Mouse (Mus musculus): ENCODE data around the gene Ntn1. TPM values are rescaled to one million over a fixed set of nuclear protein-coding genes. Genes with fewer than 3 reads are reported as not detected.

The Ntn1 gene
- polyA plus RNA-seq, 1 experiment from 2014 or later: 24.8 TPM

DNA sequence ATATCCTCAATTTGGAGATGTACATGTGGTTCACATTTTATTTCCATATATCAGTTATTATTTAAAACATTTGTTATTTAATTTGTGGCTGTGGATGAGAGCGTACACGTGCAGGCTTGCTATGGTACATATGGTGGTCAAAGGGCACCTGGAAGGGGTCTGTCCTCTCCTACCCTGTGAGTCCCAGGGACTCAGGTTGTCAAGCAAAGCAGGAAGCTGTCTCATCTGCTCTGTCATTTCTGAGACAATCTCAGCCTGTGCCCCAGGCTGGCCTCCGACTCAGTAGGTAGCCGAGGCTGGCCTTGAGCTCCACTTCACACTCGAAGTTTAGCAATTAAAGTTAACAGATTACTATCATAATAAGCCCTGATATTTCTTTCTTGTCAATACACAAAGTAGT, 32.9 kb upstream of the Ntn1 start:
- H3K9ac ChIP-seq: no peak overlapping the region
- WGBS: 84% methylated on average over 5 of the region's 5 CpGs
- H3K27ac ChIP-seq (replicated peaks): no peak overlapping the region

DNA sequence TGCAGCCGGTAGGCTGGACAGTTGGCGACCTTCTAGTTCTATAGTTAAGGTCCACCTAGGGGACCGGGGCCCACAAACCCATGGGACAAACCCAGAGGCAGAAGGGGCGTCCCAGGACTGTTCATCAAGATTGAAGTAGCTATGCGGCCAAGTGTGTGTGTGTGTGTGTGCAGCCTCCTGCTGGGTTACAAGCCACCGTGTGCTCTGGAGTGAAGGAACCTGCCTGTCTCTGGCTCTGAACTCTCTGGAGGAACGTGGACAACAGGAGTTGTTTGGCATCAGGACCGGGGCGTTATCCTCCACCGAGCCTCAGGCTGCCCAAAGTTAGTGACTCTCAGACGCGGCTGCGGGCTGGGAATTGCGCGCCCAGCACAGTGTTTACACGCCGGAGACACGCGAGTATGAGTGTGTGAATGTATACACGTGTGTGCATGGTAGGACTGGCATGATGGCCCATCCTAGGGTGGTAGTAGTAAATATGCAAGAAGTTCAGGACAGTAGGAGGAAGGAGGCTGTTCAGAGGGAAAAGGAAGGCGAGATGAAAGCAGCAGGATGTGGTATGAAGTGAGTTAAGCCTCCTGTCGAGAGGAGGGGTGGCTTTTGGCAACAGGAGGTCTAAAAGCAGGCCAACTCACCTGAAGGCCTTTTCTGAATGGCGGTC, 31.9 kb upstream of the Ntn1 start:
- Histone ChIP-seq H3K9ac (no peak overlapping the region), H3K9me3 (no peaks in the 10 kb centered on the region), H3K4me3 (peak overlapping the region; percentile 39), H3K27me3 (peaks cover 4% of the 10 kb centered on the region; the same call in 1 of the 2 replicates), H3K4me1 (replicated peaks) (peaks cover 6% of the 10 kb centered on the region; the same call in 1 of the 2 replicates), H3K4me2 (peak overlapping the region; percentile 58), H3K36me3 (no peaks in the 10 kb centered on the region), H3K27ac (replicated peaks) (no peak overlapping the region)
- no peak; the same call in 1 of the 2 replicates for ATAC-seq (ENCODE audit: low FRiP score, low read depth)
- 31% methylated on average over 23 of the region's 23 CpGs for WGBS

More for the DNA sequence above, 32.9 kb upstream of the Ntn1 start:
- Histone ChIP-seq H3K4me1 (replicated peaks) (peaks cover 6% of the 10 kb centered on the region; the same call in 1 of the 2 replicates), H3K36me3 (no peaks in the 10 kb centered on the region), H3K27me3 (peaks cover 4% of the 10 kb centered on the region; the same call in 1 of the 2 replicates), H3K4me3 (no peak overlapping the region), H3K4me2 (no peak overlapping the region), H3K9me3 (no peaks in the 10 kb centered on the region)
- no peak for ATAC-seq (ENCODE audit: low FRiP score, low read depth)

GRCm38 (mm10) chr11:68431699-68432360, 31.2 kb upstream of the Ntn1 start, which contains the start of gene Pik3r5:
Gene Pik3r5 (plus strand): TSS chr11:68432121.
- H3K27me3 ChIP-seq: peaks cover 4% of the 10 kb centered on the region; the same call in 1 of the 2 replicates
- no peak within 1 kb of the TSS for H3K27ac ChIP-seq (replicated peaks)
- 10% methylated on average over 35 of the region's 35 CpGs for WGBS
- peak; percentile 84 for ATAC-seq (ENCODE audit: low FRiP score, low read depth)
- peak within 1 kb of the TSS; percentile 23; the same call in 1 of the 2 replicates for H3K9ac ChIP-seq
- peak within 1 kb of the TSS; percentile 39 for H3K4me3 ChIP-seq
- peak within 1 kb of the TSS; percentile 58 for H3K4me2 ChIP-seq
- H3K4me1 ChIP-seq (replicated peaks): peaks cover 6% of the 10 kb centered on the region; the same call in 1 of the 2 replicates
- H3K9me3 ChIP-seq: no peaks in the 10 kb centered on the region
- H3K36me3 ChIP-seq: no peaks in the 10 kb centered on the region

- H3K36me3 ChIP-seq: no peaks in the 10 kb centered on the region
- WGBS: 71% methylated on average over 5 of the region's 5 CpGs
- no peak for ATAC-seq (ENCODE audit: low FRiP score, low read depth)
Measured at GRCm38 (mm10) chr11:68430662-68431061, 30.0 kb upstream of the Ntn1 start.

DNA sequence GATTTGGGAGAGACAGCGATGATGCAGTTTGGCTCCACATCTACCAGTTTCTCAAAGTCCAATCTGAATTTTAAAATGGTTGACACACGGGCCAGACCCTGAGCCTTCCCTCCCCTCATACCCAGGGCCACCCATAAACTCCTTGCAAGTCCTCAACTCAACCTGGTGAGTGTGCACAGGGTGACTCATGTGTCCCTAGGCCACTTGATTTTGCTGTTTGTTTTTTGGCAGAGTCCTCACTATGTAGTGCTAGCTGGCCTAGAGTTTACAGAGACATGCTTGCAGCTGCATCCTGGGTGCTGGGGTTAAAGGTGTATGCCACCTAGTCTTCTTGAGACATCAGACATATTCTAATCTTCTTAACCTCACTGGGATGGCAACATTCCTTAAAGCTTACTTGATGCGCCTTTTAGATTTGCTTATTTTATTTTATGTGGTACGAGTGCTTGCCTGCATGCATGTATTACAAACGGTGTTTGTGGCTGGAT, 26.5 kb upstream of the Ntn1 start:
- peaks cover 9% of the 10 kb centered on the region for H3K4me1 ChIP-seq (replicated peaks)
- no peak overlapping the region for H3K4me3 ChIP-seq
- no peaks in the 10 kb centered on the region for H3K9me3 ChIP-seq
- no peak overlapping the region for H3K4me2 ChIP-seq
- no peaks in the 10 kb centered on the region for H3K36me3 ChIP-seq
- peaks cover 2% of the 10 kb centered on the region; the same call in 1 of the 2 replicates for H3K27me3 ChIP-seq
- no peak overlapping the region for H3K27ac ChIP-seq (replicated peaks)
- H3K9ac ChIP-seq: no peak overlapping the region
- 80% methylated on average over 5 of the region's 5 CpGs for WGBS
- ATAC-seq (ENCODE audit: low FRiP score, low read depth): no peak

More at GRCm38 (mm10) chr11:68430662-68431061, 30.0 kb upstream of the Ntn1 start:
- Histone ChIP-seq H3K27me3 (peaks cover 4% of the 10 kb centered on the region; the same call in 1 of the 2 replicates), H3K4me1 (replicated peaks) (peaks cover 9% of the 10 kb centered on the region), H3K27ac (replicated peaks) (no peak overlapping the region), H3K9ac (no peak overlapping the region), H3K4me2 (no peak overlapping the region), H3K4me3 (no peak overlapping the region), H3K9me3 (no peaks in the 10 kb centered on the region)

DNA sequence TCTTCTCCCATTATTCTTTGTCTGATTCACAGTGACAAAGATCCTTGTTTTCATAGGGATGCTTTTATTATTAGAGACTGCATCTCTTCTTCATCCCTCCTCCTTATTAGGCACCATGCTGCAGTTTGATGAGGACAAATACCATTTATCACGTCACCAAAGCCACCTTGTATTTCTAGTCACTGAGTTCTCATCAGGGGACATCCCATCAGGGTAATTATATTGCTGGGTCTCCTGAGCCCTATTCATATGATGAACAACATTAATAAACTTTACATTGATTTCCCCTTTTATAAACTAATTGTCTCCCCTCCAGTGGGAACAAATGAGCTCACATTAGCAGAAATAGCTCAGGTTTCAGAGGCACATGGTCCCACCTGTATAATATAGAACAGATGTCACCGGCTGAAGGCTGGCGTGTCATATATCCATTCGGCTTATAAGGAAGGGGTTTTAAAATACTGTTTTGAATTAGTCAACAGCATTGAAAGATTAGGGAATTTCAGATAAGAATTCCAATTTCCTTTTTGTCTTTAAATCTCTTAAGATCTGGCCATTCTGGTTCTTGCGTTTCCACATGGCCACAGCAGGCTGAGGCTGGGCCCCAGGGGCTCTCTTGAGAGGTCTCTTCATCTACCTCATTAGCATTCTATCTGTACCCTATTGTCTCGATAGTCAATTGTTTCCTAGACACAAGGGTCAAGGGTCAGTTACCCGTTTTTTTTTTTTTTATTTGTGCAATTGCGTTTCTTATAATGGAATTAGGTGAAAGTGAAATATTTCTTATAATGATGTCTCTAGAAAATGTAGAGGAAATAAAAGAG, 25.1 kb upstream of the Ntn1 start:
- no peaks in the 10 kb centered on the region for H3K9me3 ChIP-seq
- H3K9ac ChIP-seq: no peak overlapping the region
- H3K27ac ChIP-seq (replicated peaks): no peak overlapping the region
- no peak overlapping the region for H3K4me2 ChIP-seq
- H3K4me3 ChIP-seq: no peak overlapping the region
- no peak for ATAC-seq (ENCODE audit: low FRiP score, low read depth)
- peaks cover 7% of the 10 kb centered on the region for H3K4me1 ChIP-seq (replicated peaks)
- WGBS: 22% methylated on average over 8 of the region's 8 CpGs
- H3K36me3 ChIP-seq: no peaks in the 10 kb centered on the region
- H3K27me3 ChIP-seq: no peaks in the 10 kb centered on the region

- H3K4me2 ChIP-seq: no peak overlapping the region
- no peaks in the 10 kb centered on the region for H3K9me3 ChIP-seq
- no peaks in the 10 kb centered on the region for H3K4me1 ChIP-seq (replicated peaks)
- H3K4me3 ChIP-seq: no peak overlapping the region
- no peak overlapping the region for H3K9ac ChIP-seq
- H3K27me3 ChIP-seq: 0 out of 2 replicates have a peak, but pooled peaks cover 2% of the 10 kb centered on the region
- WGBS: 46% methylated on average over 9 of the region's 9 CpGs
- ATAC-seq (ENCODE audit: low FRiP score, low read depth): no peak
- H3K36me3 ChIP-seq: no peaks in the 10 kb centered on the region
- H3K27ac ChIP-seq (replicated peaks): no peak overlapping the region
Measured at GRCm38 (mm10) chr11:68417831-68418230, 17.2 kb upstream of the Ntn1 start.

GRCm38 (mm10) chr11:68417001-68417400, 16.4 kb upstream of the Ntn1 start:
- no peak overlapping the region for H3K9ac ChIP-seq
- no peaks in the 10 kb centered on the region for H3K9me3 ChIP-seq
- 0 out of 2 replicates have a peak, but pooled peaks cover 2% of the 10 kb centered on the region for H3K27me3 ChIP-seq
- H3K4me2 ChIP-seq: no peak overlapping the region
- 72% methylated on average over 3 of the region's 3 CpGs for WGBS
- no peak for ATAC-seq (ENCODE audit: low FRiP score, low read depth)
- no peak overlapping the region for H3K27ac ChIP-seq (replicated peaks)
- H3K36me3 ChIP-seq: no peaks in the 10 kb centered on the region
- H3K4me1 ChIP-seq (replicated peaks): no peaks in the 10 kb centered on the region
- H3K4me3 ChIP-seq: no peak overlapping the region

GRCm38 (mm10) chr11:68408127-68408526, 7.5 kb upstream of the Ntn1 start:
- H3K27ac ChIP-seq (replicated peaks): no peak overlapping the region
- peak; percentile 51; the same call in 1 of the 2 replicates for ATAC-seq (ENCODE audit: low FRiP score, low read depth)
- H3K9me3 ChIP-seq: no peaks in the 10 kb centered on the region
- H3K9ac ChIP-seq: no peak overlapping the region
- H3K27me3 ChIP-seq: 0 out of 2 replicates have a peak, but pooled peaks cover under 1% of the 10 kb centered on the region
- WGBS: 53% methylated on average over 2 of the region's 2 CpGs
- H3K36me3 ChIP-seq: no peaks in the 10 kb centered on the region
- H3K4me3 ChIP-seq: no peak overlapping the region
- no peak overlapping the region for H3K4me2 ChIP-seq
- no peaks in the 10 kb centered on the region for H3K4me1 ChIP-seq (replicated peaks)

DNA sequence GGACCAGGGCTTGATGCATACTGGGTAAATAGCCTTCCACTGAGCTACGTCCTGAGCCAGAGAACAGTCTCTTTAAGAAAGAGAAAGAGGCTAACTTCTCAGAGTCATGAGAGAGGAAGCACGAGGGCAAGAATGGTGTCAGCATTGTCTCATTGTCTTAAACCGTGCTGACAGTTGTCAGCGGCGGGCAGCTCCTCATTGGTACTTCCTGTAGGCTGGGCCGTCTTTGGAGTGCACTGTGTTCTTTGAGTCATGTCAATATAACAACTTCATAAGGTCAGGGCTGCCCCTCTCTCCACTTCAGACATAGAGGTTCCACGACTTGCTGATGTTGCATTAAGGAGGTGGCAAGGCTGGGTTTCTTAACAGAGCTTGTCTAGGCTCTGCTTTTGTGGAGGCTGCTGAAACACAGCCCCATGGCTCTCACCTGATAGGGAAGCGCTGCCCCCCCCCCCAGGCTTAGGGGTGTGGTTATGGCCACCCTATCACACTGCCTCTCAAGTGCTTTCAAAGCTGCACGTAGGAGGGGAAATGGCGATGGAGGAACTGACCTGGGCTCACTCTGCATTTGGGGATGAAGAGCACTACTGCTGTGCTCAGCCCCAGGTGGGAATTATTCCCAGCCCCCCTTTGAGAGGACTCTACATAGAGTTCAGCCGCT, 6.8 kb upstream of the Ntn1 start:
- Histone ChIP-seq H3K27me3 (0 out of 2 replicates have a peak, but pooled peaks cover 2% of the 10 kb centered on the region), H3K27ac (replicated peaks) (no peak overlapping the region), H3K4me2 (no peak overlapping the region), H3K36me3 (no peaks in the 10 kb centered on the region), H3K4me3 (no peak overlapping the region), H3K4me1 (replicated peaks) (no peaks in the 10 kb centered on the region), H3K9ac (no peak overlapping the region), H3K9me3 (no peaks in the 10 kb centered on the region)
- ATAC-seq (ENCODE audit: low FRiP score, low read depth): no peak
- WGBS: 64% methylated on average over 11 of the region's 11 CpGs

- peaks cover 16% of the 10 kb centered on the region for H3K27me3 ChIP-seq
- H3K4me2 ChIP-seq: no peak overlapping the region
- H3K9ac ChIP-seq: no peak overlapping the region
- H3K4me3 ChIP-seq: no peak overlapping the region
- no peaks in the 10 kb centered on the region for H3K9me3 ChIP-seq
- H3K36me3 ChIP-seq: no peaks in the 10 kb centered on the region
- ATAC-seq (ENCODE audit: low FRiP score, low read depth): no peak
- no peak overlapping the region for H3K27ac ChIP-seq (replicated peaks)
- WGBS: 92% methylated on average over 8 of the region's 8 CpGs
- no peaks in the 10 kb centered on the region for H3K4me1 ChIP-seq (replicated peaks)
Measured at GRCm38 (mm10) chr11:68405576-68405975, 5.0 kb upstream of the Ntn1 start.
